Mouse (Mus musculus) ES-E14 (cell line): ENCODE data around the gene Hs2st1. TPM values are rescaled to one million over a fixed set of nuclear protein-coding genes. Genes with fewer than 3 reads are reported as not detected.

ENCODE experiments used
- DNase-seq: peaks from one replicate; pipeline ENCODE4 v3.0.0-alpha.2; 2013; ENCODE audit warnings: low read depth, low spot score
- H3K27ac ChIP-seq: 2 replicates; pipeline ENCODE4 v1.5.1; 2012; ENCODE audit warnings: low read depth, mild to moderate bottlenecking, low read length, moderate library complexity, mixed read lengths; ENCODE audit not compliant: poor library complexity, insufficient read depth, severe bottlenecking
- H3K36me3 ChIP-seq: 2 replicates; pipeline ENCODE4 v1.6.1; 2012; ENCODE audit warnings: mild to moderate bottlenecking, low read length, moderate library complexity, mixed read lengths; ENCODE audit not compliant: control insufficient read depth, poor library complexity, insufficient read depth, severe bottlenecking
- H3K4me1 ChIP-seq, 2 experiments: fragments of 150-350 bp in 1 of 2; sonication (generic) in 1 of 2; 2 replicates each; pipeline ENCODE4 v1.6.1; 2012; ENCODE audit warnings: low read length in 2 of 2, mild to moderate bottlenecking in 1 of 2, mixed read lengths in 1 of 2; ENCODE audit not compliant: control insufficient read depth in 2 of 2, insufficient read depth in 2 of 2, poor library complexity in 1 of 2
- H3K4me3 ChIP-seq, 2 experiments: fragments of 150-350 bp in 1 of 2; sonication (generic) in 1 of 2; 2 replicates each; pipeline ENCODE4 v1.5.1; 2012; ENCODE audit warnings: low read length in 2 of 2, low read depth in 1 of 2, mild to moderate bottlenecking in 1 of 2, mixed read lengths in 1 of 2; ENCODE audit not compliant: insufficient read depth in 1 of 2, poor library complexity in 1 of 2, severe bottlenecking in 1 of 2
- H3K9ac ChIP-seq: 2 replicates; pipeline ENCODE4 v1.6.1; 2012; ENCODE audit warnings: low read depth, mild to moderate bottlenecking, low read length, mixed read lengths; ENCODE audit not compliant: poor library complexity, insufficient read depth, severe bottlenecking
- H3K9me3 ChIP-seq: fragments of 150-350 bp; sonication (generic); 2 replicates; pipeline ENCODE4 v1.6.1; 2012; ENCODE audit warnings: low read depth, mild to moderate bottlenecking, low read length; ENCODE audit not compliant: control insufficient read depth, insufficient read depth
- CHD2 ChIP-seq: IDR thresholded peaks from 2 replicates; pipeline ENCODE4 v1.6.1; 2014; ENCODE audit warnings: mild to moderate bottlenecking, low read depth, low read length, inconsistent platforms
- HCFC1 ChIP-seq: IDR thresholded peaks from 2 replicates; pipeline ENCODE4 v1.6.1; 2012; ENCODE audit warnings: low read length, inconsistent platforms, borderline replicate concordance; ENCODE audit not compliant: insufficient read depth
- MAFK ChIP-seq: IDR thresholded peaks from 2 replicates; pipeline ENCODE4 v1.6.1; 2014; ENCODE audit warnings: mild to moderate bottlenecking, low read depth, low read length, inconsistent platforms; ENCODE audit not compliant: insufficient read depth
- ZC3H11A ChIP-seq: IDR thresholded peaks from 2 replicates; pipeline ENCODE4 v1.6.1; 2012; ENCODE audit warnings: low read depth, mild to moderate bottlenecking, inconsistent platforms, low read length, borderline replicate concordance
- ZNF384 ChIP-seq: IDR thresholded peaks from 2 replicates; pipeline ENCODE4 v1.6.1; 2012; ENCODE audit warnings: low read depth, low read length, inconsistent platforms
- in situ Hi-C, 2 experiments: fragments of 600-800 bp; cut with MboI; formaldehyde crosslinking; loops; one replicate each; pipeline ENCODE4 v1.15.1; 2025; ENCODE audit warnings: low sequenced_read_pairs in 2 of 2, inconsistent platforms in 1 of 2; ENCODE audit not compliant: unreplicated experiment in 2 of 2
- total RNA-seq: library from RNA; depleted of rRNA; stranded (reverse); fragments of 300-350 nt; gene quantifications from 2 replicates; pipeline ENCODE4 v1.2.3, GENCODE M21; 2012; rRNA removed

Gene Hs2st1
- total RNA-seq, 1 experiment, result 29.9 TPM

GRCm38 (mm10) chr3:144386446-144386845 is 183.5 kb downstream of the Hs2st1 start:
- Histone ChIP-seq H3K4me1 (no peaks in the 10 kb centered on the region), H3K36me3 (no peaks in the 10 kb centered on the region), H3K9me3 (no peaks in the 10 kb centered on the region), H3K27ac (no peak overlapping the region), H3K9ac (no peak overlapping the region), H3K4me3 (no peak overlapping the region)
- TF ChIP-seq ZC3H11A (no peak), ZNF384 (no peak), CHD2 (no peak), MAFK (no peak), HCFC1 (no peak)
- no peak for DNase-seq
- in situ Hi-C loops, result no loop called here

DNA sequence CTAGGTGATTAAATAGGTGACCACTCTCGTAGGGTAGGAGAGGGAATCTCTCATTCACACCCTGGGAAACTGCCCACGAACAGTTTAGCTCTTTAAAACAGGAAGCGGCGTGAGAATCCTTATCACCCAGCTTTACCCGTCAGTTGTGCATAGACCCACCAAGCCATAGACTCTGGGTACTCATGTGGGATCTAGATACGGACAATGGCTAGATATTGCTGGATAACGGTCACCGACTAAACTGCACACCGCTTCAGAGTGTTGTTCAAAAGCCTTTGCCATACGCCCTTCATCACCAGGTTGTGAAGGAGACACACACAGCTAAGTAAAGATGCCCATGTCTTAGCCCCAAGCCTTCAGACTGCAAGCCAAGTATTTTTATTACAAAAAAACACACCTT is 185.3 kb downstream of the Hs2st1 start:
- DNase-seq, result no peak
- Histone ChIP-seq H3K9ac (no peak overlapping the region), H3K4me3 (no peak overlapping the region), H3K4me1 (no peaks in the 10 kb centered on the region; a peak in 1 of 4 replicates), H3K27ac (no peak overlapping the region), H3K36me3 (no peaks in the 10 kb centered on the region), H3K9me3 (no peaks in the 10 kb centered on the region)
- no peak for TF ChIP-seq ZNF384
- no peak for TF ChIP-seq MAFK
- no peak for TF ChIP-seq CHD2
- no peak for TF ChIP-seq ZC3H11A
- TF ChIP-seq HCFC1, result no peak
- in situ Hi-C loops, result no loop called here

DNA sequence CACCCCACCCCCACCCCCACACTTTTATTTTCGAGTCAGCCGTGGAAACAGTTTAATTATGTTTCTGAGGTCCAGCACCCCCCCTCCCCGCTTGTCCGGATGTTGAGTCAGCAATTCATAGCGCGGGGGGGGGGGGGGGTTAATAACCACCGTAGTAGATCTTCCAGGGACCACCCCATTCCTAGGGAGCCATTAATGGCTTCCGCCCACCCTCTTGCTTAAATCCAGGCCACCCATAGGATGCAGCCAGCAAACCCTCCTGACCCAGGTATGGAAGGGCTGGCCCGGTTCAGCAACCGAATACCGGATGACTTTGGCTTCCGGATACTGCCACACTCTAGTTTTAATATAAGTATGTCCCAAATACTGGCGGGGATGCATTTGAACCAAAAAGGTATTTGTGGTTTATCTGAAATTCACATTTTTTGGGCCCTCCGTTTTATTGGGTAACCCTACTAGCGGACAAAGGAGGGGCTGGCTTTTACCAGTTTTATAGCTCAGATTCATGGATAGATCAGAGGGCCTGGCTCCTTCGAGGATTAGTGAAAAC is 188.5 kb downstream of the Hs2st1 start:
- H3K4me1 ChIP-seq, result no peaks in the 10 kb centered on the region; a peak in 1 of 4 replicates
- TF ChIP-seq MAFK, result peak; percentile 96
- TF ChIP-seq HCFC1, result no peak
- DNase-seq, result no peak
- no peak overlapping the region for H3K27ac ChIP-seq
- H3K36me3 ChIP-seq, result no peaks in the 10 kb centered on the region
- no peaks in the 10 kb centered on the region for H3K9me3 ChIP-seq
- H3K9ac ChIP-seq, result no peak overlapping the region
- in situ Hi-C loops, result no loop called here
- no peak overlapping the region for H3K4me3 ChIP-seq

GRCm38 (mm10) chr3:144380921-144381320 is 189.1 kb downstream of the Hs2st1 start:
- in situ Hi-C loops, result no loop called here
- H3K9me3 ChIP-seq, result no peaks in the 10 kb centered on the region
- H3K4me3 ChIP-seq, result peak overlapping the region; percentile 26 to 54; a peak in 2 of 4 replicates
- no peak overlapping the region for H3K9ac ChIP-seq
- no peak overlapping the region for H3K27ac ChIP-seq
- TF ChIP-seq MAFK (no peak), ZNF384 (no peak), ZC3H11A (no peak)
- no peaks in the 10 kb centered on the region; a peak in 1 of 4 replicates for H3K4me1 ChIP-seq
- no peak for DNase-seq
- H3K36me3 ChIP-seq, result no peaks in the 10 kb centered on the region

- no peak for DNase-seq
- Histone ChIP-seq H3K27ac (no peak overlapping the region), H3K4me3 (no peak overlapping the region), H3K9me3 (no peaks in the 10 kb centered on the region), H3K36me3 (no peaks in the 10 kb centered on the region), H3K4me1 (no peaks in the 10 kb centered on the region; a peak in 1 of 4 replicates), H3K9ac (no peak overlapping the region)
- in situ Hi-C loops, result no loop called here
- TF ChIP-seq HCFC1 (no peak), CHD2 (no peak), ZC3H11A (no peak), ZNF384 (no peak), MAFK (no peak)
These were observed 190.2 kb downstream of the Hs2st1 start for GRCm38 (mm10) chr3:144379801-144380200.

Other genes with a start within 250 kb of the Hs2st1 start
- 513 and 583 TPM in 2 replicates for gene Selenof, start 123 bp upstream of the Hs2st1 start, total RNA-seq
- gene Sh3glb1, start 150.2 kb upstream of the Hs2st1 start, total RNA-seq, result 19.4 and 36.2 TPM in 2 replicates
- 0.21 and 0.45 TPM in 2 replicates for gene Clca3a1, start 190.8 kb upstream of the Hs2st1 start, total RNA-seq
- gene Clca3a2, start 249.3 kb upstream of the Hs2st1 start, total RNA-seq, result 0.26 and 0.31 TPM in 2 replicates